Mouse (Mus musculus): Measurements from ENCODE around the gene Phactr3.
A peak's percentile ranks its signal among the peaks of the same experiment; 100 is the strongest.

Gene Phactr3

GRCm38 (mm10) chr2:178137518-178137917 lies 18.7 kb downstream of the Phactr3 start:
- peak; percentile 74 for DNase-seq

DNA sequence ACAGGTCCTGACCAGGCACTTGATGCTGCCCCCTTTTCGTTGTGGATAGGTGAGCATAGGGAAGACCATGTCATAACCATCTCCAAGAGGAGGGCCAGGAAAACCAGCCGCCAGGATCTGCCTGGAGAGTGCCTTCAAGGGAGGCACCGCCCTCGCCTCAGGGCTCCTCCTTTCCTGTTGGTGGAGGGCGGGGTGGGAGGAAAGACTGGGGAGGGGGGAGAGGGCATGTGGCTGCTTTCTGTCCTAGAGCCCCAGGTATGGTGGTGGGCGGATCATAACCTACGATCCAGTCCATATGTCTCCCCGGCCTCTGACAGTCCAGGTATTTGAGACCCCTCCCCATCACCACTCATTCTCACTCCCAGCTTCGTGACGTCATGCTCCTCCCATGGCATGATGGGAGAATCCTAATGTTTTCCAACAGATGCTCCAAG lies 22.7 kb downstream of the Phactr3 start:
- no peak for DNase-seq

GRCm38 (mm10) chr2:178142291-178143023 lies 23.7 kb downstream of the Phactr3 start:
- no peak for DNase-seq

GRCm38 (mm10) chr2:178143024-178143415 lies 24.2 kb downstream of the Phactr3 start:
- no peak for DNase-seq

DNA sequence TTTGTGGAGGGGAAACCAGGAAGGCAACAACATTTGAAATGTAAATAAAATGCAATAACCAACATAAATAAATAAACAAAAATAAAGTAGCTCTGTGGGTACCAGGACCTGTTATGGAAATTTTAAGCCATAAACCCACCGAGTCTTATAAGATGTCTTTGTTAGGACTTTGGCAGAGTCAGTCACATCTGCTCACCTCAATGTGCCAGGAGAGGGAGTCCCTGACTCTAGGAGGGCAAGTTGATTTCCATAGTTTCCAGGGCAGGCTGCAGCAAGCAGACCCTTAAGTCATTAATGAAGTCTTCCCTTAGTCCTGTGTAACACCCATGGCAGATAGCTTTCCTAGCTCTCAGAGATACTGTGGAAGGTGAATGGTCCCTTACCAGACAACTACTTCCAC lies 25.1 kb downstream of the Phactr3 start:
- no peak for DNase-seq

- no peak for DNase-seq
These were observed 30.5 kb downstream of the Phactr3 start for GRCm38 (mm10) chr2:178149312-178149711.

DNA sequence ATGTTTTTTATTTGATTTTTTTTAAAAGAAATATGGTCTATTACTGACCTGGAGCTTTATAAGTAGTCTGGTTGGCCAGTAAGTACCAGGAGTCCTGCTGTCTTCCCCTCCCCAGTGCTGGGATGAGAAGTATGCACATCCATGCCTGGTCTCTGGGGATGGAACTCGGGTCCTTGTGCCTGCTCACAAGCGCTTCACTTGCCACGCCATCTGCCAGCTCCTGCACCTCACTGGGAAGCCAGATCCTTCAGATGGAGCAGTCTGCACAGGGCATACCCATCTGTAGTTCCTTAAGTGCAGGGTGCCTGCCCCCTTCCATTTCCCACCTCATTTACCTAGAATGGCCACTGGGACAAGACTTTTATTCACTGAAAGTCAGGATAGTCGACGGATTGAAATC lies 31.9 kb downstream of the Phactr3 start:
- no peak for DNase-seq

GRCm38 (mm10) chr2:178153601-178154000 lies 34.8 kb downstream of the Phactr3 start:
- no peak for DNase-seq

DNA sequence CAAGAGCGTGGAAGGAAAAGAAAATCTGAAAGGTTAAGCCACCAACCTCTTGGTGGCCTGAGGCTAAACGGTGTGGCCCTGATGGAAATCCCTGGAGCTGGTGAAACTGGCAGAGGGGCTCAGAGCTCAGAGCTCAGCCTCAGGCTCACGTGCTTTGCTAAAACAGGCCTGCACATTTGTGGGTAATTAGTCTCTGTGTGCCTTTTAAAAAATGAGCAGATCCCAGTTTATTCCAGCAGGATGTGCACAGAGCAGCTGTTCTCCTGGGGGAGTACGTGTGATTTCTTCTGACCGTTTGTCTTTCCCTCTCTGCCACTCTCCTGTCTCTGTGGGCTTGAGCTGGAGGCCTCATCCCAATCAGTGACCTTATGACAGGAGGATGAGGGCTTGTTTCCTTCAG lies 35.4 kb downstream of the Phactr3 start:
- DNase-seq = no peak

DNA sequence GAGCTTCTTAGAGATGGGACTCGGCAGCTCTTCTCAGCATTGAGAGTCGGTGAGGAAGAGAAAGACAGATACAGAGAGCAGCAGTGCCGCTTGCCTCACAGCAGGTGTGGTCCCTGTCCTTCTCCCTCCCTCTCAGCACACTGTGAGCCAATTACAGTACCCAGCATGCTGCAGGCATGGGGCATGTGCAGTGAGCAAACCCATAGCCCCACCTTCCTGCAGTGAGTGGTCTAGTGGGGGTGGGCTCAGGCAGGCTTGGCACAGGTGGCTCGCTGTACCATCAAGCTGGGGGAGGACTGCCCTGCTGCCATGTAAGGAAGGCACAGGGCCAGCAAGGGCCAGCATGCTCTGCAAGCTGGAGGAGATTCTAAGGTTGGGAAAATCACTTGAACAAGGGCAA lies 35.8 kb downstream of the Phactr3 start:
- peak; percentile 56 for DNase-seq

DNA sequence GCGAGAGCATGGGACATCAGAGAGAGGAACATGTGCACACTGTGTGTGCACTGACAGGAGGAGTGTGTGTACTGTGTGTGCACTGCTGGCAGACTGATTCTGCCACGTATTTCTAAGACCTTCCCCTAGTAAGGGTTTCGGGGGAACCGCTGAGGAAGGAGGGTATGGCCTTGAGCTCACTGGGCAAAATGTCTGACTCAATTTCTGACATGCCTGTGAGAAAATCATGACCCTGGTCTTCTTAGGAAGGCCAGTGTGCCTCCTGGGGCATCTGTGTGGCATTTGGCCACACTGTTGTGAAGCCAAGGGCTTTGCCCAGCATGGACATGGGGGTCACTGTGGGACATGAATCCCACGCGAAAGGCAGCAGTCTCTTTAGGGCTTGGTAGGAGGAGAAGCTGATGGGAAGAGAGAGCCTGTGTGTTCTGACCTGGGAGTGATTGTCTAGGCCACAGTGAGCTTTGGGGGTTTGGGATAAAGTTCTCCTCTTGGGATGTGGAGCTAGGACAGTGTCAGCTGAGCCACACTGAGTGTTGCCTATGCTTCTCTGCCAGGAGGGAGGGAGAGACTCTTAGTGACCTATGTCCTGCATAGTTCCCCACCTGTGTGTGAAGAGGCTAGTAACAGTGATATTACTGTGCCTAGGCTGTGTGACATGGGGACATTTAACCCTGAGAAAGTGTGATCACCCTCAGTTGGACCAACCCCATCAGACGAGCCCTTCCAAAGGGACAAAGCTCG lies 36.6 kb downstream of the Phactr3 start:
- no peak for DNase-seq

DNA sequence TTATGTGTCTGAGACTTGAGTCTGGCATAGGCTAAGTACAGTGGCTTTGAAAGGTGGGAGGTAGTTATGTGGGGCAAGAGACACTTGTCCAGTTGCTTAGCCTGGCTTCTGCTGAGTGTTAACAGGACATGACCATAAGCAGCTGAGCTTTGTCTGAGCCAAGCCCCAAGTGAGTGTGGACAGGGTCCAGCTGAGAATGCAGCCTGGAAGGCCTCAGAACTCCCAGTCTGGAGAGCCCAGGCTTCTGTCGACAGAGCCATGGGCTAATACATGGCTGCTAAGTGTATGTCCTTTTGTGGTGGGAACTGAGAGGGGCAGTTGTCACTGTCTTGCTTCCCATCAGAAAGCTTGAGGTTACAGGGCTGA lies 37.1 kb downstream of the Phactr3 start:
- DNase-seq = no peak

DNA sequence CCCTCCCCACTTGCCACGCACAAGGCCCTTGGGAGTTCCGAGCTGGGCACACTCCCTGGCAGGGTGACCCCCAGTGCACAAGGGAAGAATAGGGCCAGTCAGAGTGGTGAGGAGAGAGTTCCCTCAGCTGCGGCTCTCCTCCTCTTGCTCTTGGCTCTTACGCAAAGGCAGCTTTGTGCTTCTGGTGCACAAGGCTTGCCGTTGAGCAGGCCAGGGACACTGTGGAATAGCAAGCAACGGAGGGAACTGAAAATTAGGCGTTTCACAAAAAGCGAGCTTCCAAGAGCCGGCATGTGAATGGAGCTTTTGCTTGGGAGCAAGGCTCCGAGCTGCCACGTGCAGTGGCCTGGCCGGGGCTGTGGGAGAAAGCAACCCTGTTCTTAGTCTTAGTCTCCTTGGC lies 40.2 kb downstream of the Phactr3 start:
- no peak for DNase-seq

DNA sequence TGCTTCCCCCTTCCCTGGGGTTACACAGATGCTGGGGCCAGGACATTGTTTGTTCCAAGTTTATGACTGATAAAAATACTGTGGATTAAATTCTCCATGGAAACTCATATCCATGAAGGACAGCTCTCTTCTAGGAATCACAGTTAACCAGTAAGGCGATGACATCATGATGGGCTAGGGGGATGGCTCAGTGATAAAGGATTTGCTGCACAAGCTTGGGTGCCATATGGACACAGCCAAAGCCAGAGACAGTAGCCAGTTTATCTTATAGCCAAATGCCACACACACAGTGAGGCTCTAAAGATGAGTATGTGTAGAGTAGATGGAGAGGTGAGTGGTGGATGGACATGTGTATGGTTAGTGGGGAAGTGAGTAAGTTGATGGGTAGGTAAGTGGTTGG lies 45.2 kb downstream of the Phactr3 start:
- DNase-seq = no peak

DNA sequence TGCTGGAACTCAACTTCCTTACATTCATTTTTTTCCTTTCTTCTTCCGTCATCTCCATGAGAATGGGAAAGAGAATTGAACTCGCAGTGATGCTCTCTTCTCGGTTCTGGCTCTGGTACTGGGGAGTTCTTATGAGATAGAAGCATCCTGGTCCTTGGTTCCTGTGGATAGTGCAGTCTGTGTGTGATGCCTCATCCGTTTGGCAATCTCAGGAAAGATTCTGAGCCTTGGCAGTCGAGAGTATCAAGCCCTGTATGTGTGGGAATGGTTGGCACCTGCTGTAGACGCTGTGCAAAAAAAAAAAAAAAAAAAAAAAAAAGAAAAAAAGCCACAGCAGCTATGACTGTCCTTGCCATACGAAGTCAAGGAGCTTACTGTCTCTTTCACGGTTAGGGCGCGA lies 47.2 kb downstream of the Phactr3 start:
- no peak for DNase-seq

GRCm38 (mm10) chr2:178169983-178170382 lies 51.2 kb downstream of the Phactr3 start:
- no peak for DNase-seq

DNA sequence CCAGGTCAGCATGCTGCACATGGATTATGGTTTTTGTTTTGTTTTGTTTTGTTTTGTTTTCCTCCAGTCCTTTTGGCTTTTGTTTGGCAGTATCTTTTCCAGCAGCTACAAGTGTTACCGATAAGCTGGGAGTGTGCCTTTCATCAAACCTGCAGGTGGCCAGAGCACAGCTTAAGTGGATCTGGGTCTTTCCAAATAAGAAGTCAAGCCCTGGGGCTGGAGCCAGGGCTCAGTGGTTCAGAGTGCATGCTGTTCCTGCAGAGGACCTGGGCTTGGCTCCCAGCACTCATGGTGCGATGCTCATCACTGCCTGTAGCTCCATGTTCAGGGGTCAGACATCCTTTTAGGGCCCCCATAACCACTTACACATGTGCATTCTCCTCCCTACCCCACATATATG lies 55.2 kb downstream of the Phactr3 start:
- DNase-seq = no peak

DNA sequence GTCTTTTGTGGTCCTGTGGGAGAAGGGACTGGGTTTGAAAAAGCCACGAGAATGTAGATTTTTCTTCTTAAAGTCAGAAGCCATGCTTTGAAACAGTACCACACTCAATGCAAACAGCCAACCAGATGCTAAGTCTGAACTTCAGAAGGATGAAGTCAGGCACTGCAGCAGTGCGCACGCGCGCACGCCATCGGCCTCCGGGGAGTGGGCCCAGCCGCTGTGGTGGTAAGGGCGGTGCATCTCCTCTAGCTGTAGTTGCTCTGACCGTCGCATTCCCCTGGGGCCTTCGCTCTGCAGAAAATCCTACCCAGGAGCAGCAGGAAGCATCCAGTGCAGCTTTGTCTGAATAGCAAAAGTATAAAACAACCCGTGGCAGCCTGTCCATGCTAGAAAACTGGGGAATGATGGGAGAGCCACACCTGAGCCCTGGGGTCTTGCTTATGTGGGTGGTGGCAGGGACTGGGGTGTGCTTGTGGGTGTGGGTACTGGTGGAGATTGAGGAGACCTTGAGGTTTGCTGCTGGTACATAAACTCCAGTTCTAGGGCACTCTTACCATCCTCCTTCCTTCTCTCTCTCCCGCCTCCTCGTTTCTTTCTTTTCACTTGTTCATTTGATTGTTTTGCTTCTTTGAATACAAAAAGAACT lies 56.6 kb downstream of the Phactr3 start:
- no peak for DNase-seq

GRCm38 (mm10) chr2:178184251-178184650 lies 65.5 kb downstream of the Phactr3 start:
- peak; percentile 70 for DNase-seq

GRCm38 (mm10) chr2:178184862-178185261 lies 66.1 kb downstream of the Phactr3 start:
- DNase-seq = no peak

DNA sequence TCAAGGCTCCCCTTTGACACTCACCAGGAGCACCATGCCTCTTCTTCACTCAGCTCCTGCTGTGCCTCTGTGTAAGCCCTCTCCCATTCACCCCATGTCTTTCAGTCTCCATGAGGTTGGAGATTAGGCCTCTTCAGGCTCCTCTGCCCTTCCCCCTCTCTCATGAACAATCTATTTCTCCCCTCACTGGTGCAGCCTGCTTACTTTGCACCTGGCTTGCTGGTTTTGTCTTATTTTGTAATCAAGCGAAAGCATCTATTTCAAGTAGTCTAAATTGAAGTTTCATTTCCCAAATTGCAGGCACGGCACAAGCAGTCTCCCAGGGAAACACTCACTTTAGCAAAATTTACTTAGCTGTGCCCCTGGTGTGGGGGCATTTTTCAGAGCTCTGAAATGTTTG lies 70.2 kb downstream of the Phactr3 start:
- no peak for DNase-seq

- peak; percentile 53 for DNase-seq
These were observed 74.1 kb downstream of the Phactr3 start for GRCm38 (mm10) chr2:178192881-178193280.

DNA sequence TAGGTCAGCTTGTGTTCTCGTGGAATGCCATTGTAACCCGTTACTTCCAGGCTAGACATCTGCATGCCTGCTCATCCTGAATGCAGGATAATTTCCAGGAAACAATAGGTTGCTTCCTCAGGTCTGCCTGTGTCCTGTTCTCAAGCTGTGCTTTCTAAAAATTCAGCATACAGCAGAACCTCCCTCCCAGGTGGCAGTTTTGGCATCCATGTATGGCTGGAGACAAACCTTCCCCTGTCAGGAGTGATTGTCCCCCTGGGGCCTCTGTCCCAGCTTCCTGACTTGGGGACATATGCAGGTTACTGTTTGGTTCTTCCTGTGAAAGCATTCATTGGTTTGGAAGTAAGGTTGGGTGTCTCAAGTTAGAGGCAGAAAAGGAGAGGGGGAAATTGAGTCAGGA lies 74.7 kb downstream of the Phactr3 start:
- peak; percentile 55 for DNase-seq

- no peak for DNase-seq
These were observed 76.1 kb downstream of the Phactr3 start for GRCm38 (mm10) chr2:178194908-178195307.
